In the genomic region with DNA sequence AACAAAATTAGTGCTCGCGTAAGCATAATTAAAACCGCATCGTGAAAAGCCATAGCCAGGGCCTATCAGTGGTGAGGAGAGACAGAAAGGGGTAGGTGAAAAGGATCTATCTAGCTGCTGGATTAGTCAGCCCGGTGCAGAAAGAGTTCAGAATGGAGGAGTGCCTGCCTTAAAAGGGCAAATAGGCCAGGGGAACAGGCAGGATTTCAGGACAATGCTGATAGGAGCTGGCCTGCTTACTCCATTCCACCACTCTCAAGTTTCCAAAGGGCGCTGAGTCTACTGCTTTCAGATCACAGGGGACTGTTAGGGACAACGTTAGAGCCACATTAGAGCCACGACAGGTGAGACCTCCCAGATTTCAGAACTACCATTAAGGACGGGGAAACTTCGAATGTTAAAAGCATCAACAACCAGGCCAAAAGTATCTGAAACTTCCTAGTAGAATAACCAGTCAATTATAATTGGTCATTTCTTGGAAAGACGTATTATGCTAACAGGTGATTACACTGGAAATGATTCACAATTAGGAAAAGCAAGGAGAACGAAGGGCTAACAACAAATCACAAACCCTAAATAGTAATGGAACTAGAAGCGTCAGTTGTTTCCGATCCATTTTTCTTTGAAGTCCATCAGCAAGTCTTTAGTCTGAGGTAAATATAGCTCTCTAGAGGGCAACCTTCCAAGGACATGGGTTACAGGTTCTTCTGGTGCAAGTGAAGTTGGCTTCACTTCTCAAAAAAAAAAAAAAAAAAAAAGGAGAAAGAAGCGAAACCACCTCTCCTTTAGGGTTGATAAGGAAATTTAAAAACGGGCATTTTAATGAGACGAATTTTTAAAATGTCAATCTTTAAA, we compare ENCODE assay signal across 8 mouse cellular contexts. TPM values are rescaled to one million over a fixed set of nuclear protein-coding genes. Genes with fewer than 3 reads are reported as not detected.
DNase-seq lines count a peak whose midpoint lies in the region; ATAC-seq and TF ChIP-seq lines count a peak whose summit lies in the region.

No protein-coding gene starts in this region.

- H3K27me3 ChIP-seq in lung, embryonic 14.5 days (ENCODE audit: insufficient read depth, low read length), result no peaks in the 10 kb centered on the region
- H3K27me3 ChIP-seq in embryonic facial prominence, embryonic 10.5 days (replicated peaks; ENCODE audit: low read depth, poor library complexity, severe bottlenecking), result no peaks in the 10 kb centered on the region
- H3K27me3 ChIP-seq in hindbrain, embryonic 11.5 days (ENCODE audit: control insufficient read depth, insufficient read depth, low read length), result no peaks in the 10 kb centered on the region
- H3K27me3 ChIP-seq in midbrain, embryonic 10.5 days (ENCODE audit: low read depth, poor library complexity, severe bottlenecking), result peaks cover 51% of the 10 kb centered on the region

- H3K9ac ChIP-seq in lung, embryonic 14.5 days, result peak overlapping the region; percentile 85
- H3K9ac ChIP-seq in hindbrain, embryonic 11.5 days (ENCODE audit: low read depth, low read length), result peak overlapping the region; percentile 78

- no peak for ATAC-seq in lung, embryonic 14.5 days (ENCODE audit: insufficient read depth)
- ATAC-seq in hindbrain, embryonic 11.5 days (ENCODE audit: low FRiP score), result no peak

- H3K4me3 ChIP-seq in lung, embryonic 14.5 days (ENCODE audit: low read depth, low read length), result peak overlapping the region; percentile 72
- H3K4me3 ChIP-seq in embryonic facial prominence, embryonic 10.5 days, result peak overlapping the region; percentile 84
- H3K4me3 ChIP-seq in hindbrain, embryonic 11.5 days (ENCODE audit: low read depth, low read length), result peak overlapping the region; percentile 55
- H3K4me3 ChIP-seq in midbrain, embryonic 10.5 days, result peak overlapping the region; percentile 80

- peak overlapping the region; percentile 65 for H3K4me2 ChIP-seq in lung, embryonic 14.5 days
- peak overlapping the region; percentile 57 for H3K4me2 ChIP-seq in hindbrain, embryonic 11.5 days (replicated peaks; ENCODE audit: low read depth, low read length)

- TF ChIP-seq CTCF in lung, embryonic 14.5 days (IDR thresholded peaks at IDR 0.05; ENCODE audit: low read depth), result no peak

- H3K9me3 ChIP-seq in lung, embryonic 14.5 days (ENCODE audit: low read depth, low read length), result no peaks in the 10 kb centered on the region
- no peaks in the 10 kb centered on the region for H3K9me3 ChIP-seq in embryonic facial prominence, embryonic 10.5 days
- H3K9me3 ChIP-seq in hindbrain, embryonic 11.5 days (ENCODE audit: control insufficient read depth, low read length), result no peaks in the 10 kb centered on the region
- H3K9me3 ChIP-seq in midbrain, embryonic 10.5 days (replicated peaks), result no peaks in the 10 kb centered on the region

- 0 out of 2 replicates have a peak, but pooled peaks cover 3% of the 10 kb centered on the region for H3K4me1 ChIP-seq in lung, embryonic 14.5 days (ENCODE audit: insufficient read depth)
- peaks cover 26% of the 10 kb centered on the region for H3K4me1 ChIP-seq in embryonic facial prominence, embryonic 10.5 days
- no peaks in the 10 kb centered on the region for H3K4me1 ChIP-seq in hindbrain, embryonic 11.5 days (replicated peaks; ENCODE audit: control insufficient read depth, insufficient read depth, low read length)
- peaks cover 25% of the 10 kb centered on the region for H3K4me1 ChIP-seq in midbrain, embryonic 10.5 days

- no peaks in the 10 kb centered on the region for H3K36me3 ChIP-seq in lung, embryonic 14.5 days (ENCODE audit: insufficient read depth)
- H3K36me3 ChIP-seq in embryonic facial prominence, embryonic 10.5 days (replicated peaks), result no peaks in the 10 kb centered on the region
- H3K36me3 ChIP-seq in hindbrain, embryonic 11.5 days (ENCODE audit: control insufficient read depth, insufficient read depth, low read length), result no peaks in the 10 kb centered on the region
- no peaks in the 10 kb centered on the region for H3K36me3 ChIP-seq in midbrain, embryonic 10.5 days

- 23% methylated on average over 17 of the region's 17 CpGs for WGBS in lung, embryonic 14.5 days
- 14% methylated on average over 17 of the region's 17 CpGs for WGBS in embryonic facial prominence, embryonic 10.5 days
- 21% methylated on average over 17 of the region's 17 CpGs for WGBS in hindbrain, embryonic 11.5 days
- 13% methylated on average over 17 of the region's 17 CpGs for WGBS in midbrain, embryonic 10.5 days

- DNase-seq in lung, embryonic 14.5 days, result peak; percentile 34
- DNase-seq in lung, adult 18-20 months, result no peak
- DNase-seq in embryonic facial prominence, embryonic 10.5 days (ENCODE audit: low spot score), result peak; percentile 30
- peak; percentile 37 for DNase-seq in hindbrain, embryonic 11.5 days (ENCODE audit: low spot score)
- DNase-seq in midbrain, embryonic 10.5 days (ENCODE audit: low spot score), result peak; percentile 32
- DNase-seq in cerebellum, adult 11-12 months, result no peak
- DNase-seq in gastrocnemius, postnatal 4 days (ENCODE audit: low spot score in 2 of 2), result no peak
- DNase-seq in left cerebral cortex, adult 8-10 months (ENCODE audit: low spot score in 2 of 2), result no peak

- no peak overlapping the region; the same call in 1 of the 2 replicates for H3K27ac ChIP-seq in lung, embryonic 14.5 days (ENCODE audit: low read depth)
- H3K27ac ChIP-seq in embryonic facial prominence, embryonic 10.5 days (replicated peaks), result peak overlapping the region; percentile 92; the same call in 1 of the 2 replicates
- H3K27ac ChIP-seq in hindbrain, embryonic 11.5 days (ENCODE audit: low read depth, low read length), result no peak overlapping the region
- H3K27ac ChIP-seq in midbrain, embryonic 10.5 days (replicated peaks), result 0 out of 2 replicates have a peak overlapping the region, but pooled peaks have one; percentile 72

RNA-seq across cellular contexts. Expression of a gene that starts 1.1 kb away (rescaled TPM):
- polyA plus RNA-seq in lung, embryonic 14.5 days (2014; fragmentation: Nextera tagmentation; extraction: Ambion mirVana), result 9.7 and 10.6 TPM in 2 replicates
- 6.9 and 7.1 TPM in 2 replicates for polyA plus RNA-seq in embryonic facial prominence, embryonic 10.5 days (2016; fragmentation: Nextera tagmentation; extraction: Ambion mirVana)
- polyA plus RNA-seq in hindbrain, embryonic 11.5 days (2014; fragmentation: Nextera tagmentation; extraction: Ambion mirVana), result 8.3 and 10.4 TPM in 2 replicates
- 5.2 and 5.5 TPM in 2 replicates for polyA plus RNA-seq in midbrain, embryonic 10.5 days (2016; fragmentation: Nextera tagmentation; extraction: Ambion mirVana)
- total RNA-seq in gastrocnemius, postnatal 4 days (2021), result 10 to 100 TPM; 35.7 to 36.8 TPM
- total RNA-seq in left cerebral cortex, adult 8-10 months (2022), result 1 to 10 TPM; 6.6 to 8.7 (median 8.2) TPM

RNA-seq across cellular contexts. Expression of a gene that starts 39.6 kb away (rescaled TPM):
- polyA plus RNA-seq in lung, embryonic 14.5 days (2014; fragmentation: Nextera tagmentation; extraction: Ambion mirVana), result 36.2 TPM in 2 replicates
- 41.6 and 43.4 TPM in 2 replicates for polyA plus RNA-seq in embryonic facial prominence, embryonic 10.5 days (2016; fragmentation: Nextera tagmentation; extraction: Ambion mirVana)
- 60.6 and 61.7 TPM in 2 replicates for polyA plus RNA-seq in hindbrain, embryonic 11.5 days (2014; fragmentation: Nextera tagmentation; extraction: Ambion mirVana)
- polyA plus RNA-seq in midbrain, embryonic 10.5 days (2016; fragmentation: Nextera tagmentation; extraction: Ambion mirVana), result 49.1 and 51.9 TPM in 2 replicates
- total RNA-seq in gastrocnemius, postnatal 4 days (2021), result 1 to 10 TPM; 6.3 to 7.0 TPM
- total RNA-seq in left cerebral cortex, adult 8-10 months (2022), result 10 to 100 TPM; 26.6 to 31.1 (median 28.9) TPM

Comparison
In these comparisons a context has a peak if more than half of its experiments do, and no peak if none do; other contexts are left out.
1. DNase-seq: peak in lung, embryonic 14.5 days (single experiment), embryonic facial prominence, embryonic 10.5 days (single experiment), hindbrain, embryonic 11.5 days (single experiment) and midbrain, embryonic 10.5 days (single experiment); none in lung, adult 18-20 months (0 of 2), cerebellum, adult 11-12 months (single experiment), gastrocnemius, postnatal 4 days (0 of 2) and left cerebral cortex, adult 8-10 months (0 of 2).
2. H3K27ac ChIP-seq: peak in embryonic facial prominence, embryonic 10.5 days (single experiment) and midbrain, embryonic 10.5 days (single experiment); none in lung, embryonic 14.5 days (single experiment) and hindbrain, embryonic 11.5 days (single experiment).
3. Peak in every context shown above with its lines, with median percentiles within 50 percentile points of each other: H3K4me3 ChIP-seq.